Comparison of ENCODE assay signal across 8 mouse cellular contexts in genomic region chr3:37271209-37271608, GRCm38 (mm10). TPM values are rescaled to one million over a fixed set of nuclear protein-coding genes. Genes with fewer than 3 reads are reported as not detected.
DNase-seq lines count a peak whose midpoint lies in the region; ATAC-seq lines count a peak whose summit lies in the region.

No protein-coding gene starts in this region.

- H3K36me3 ChIP-seq in neural tube, embryonic 14.5 days (ENCODE audit: control insufficient read depth, insufficient read depth, low read length), result no peaks in the 10 kb centered on the region

- no peak overlapping the region for H3K4me2 ChIP-seq in neural tube, embryonic 14.5 days (ENCODE audit: low read depth, low read length)

- H3K27me3 ChIP-seq in neural tube, embryonic 14.5 days (ENCODE audit: control insufficient read depth, insufficient read depth, low read length), result no peaks in the 10 kb centered on the region

- intact Hi-C loops in heart, postnatal 14 days (cut with DNase I), result no loop called here
- intact Hi-C loops in left cerebral cortex, postnatal 10 days (cut with DNase I), result loop anchor here (5.0 kb wide), 1 partner anchor 54 kb away; no protein-coding TSS in a partner anchor

- H3K4me3 ChIP-seq in neural tube, embryonic 14.5 days (ENCODE audit: low read depth, low read length), result no peak overlapping the region

- ATAC-seq in neural tube, embryonic 14.5 days (ENCODE audit: low read depth), result peak; percentile 49; the same call in 1 of the 2 replicates

- WGBS in neural tube, embryonic 14.5 days, result 10% methylated on average over 1 of the region's 1 CpGs

- DNase-seq in ovary, postnatal 14 days (ENCODE audit: low spot score), result peak; percentile 18
- no peak for DNase-seq in ovary, postnatal 10 days (ENCODE audit: low spot score)
- DNase-seq in ZHBTc4 (ENCODE audit: low read depth, low spot score), result peak; percentile 61
- peak; percentile 71 for DNase-seq in embryo, embryonic 10 days (ENCODE audit: low spot score)
- DNase-seq in heart, postnatal 14 days, result peak; percentile 35 to 65
- peak; percentile 19 to 55 for DNase-seq in left cerebral cortex, postnatal 10 days (ENCODE audit: extremely low spot score in 1 of 2, low spot score in 2 of 2)
- DNase-seq in yolk sac, embryonic 10.5 days (ENCODE audit: low spot score), result no peak

- H3K27ac ChIP-seq in neural tube, embryonic 14.5 days (ENCODE audit: low read depth, low read length), result no peak overlapping the region

- H3K4me1 ChIP-seq in neural tube, embryonic 14.5 days (ENCODE audit: control insufficient read depth, insufficient read depth, low read length), result no peaks in the 10 kb centered on the region

- H3K9me3 ChIP-seq in neural tube, embryonic 14.5 days (ENCODE audit: control insufficient read depth, low read length), result no peaks in the 10 kb centered on the region

- H3K9ac ChIP-seq in neural tube, embryonic 14.5 days (replicated peaks; ENCODE audit: low read depth, low read length), result no peak overlapping the region

RNA-seq across cellular contexts. Expression of gene Il21, which starts 38.8 kb away (rescaled TPM):
- total RNA-seq in heart, postnatal 14 days (2021), result not detected
- not detected for total RNA-seq in left cerebral cortex, postnatal 10 days (2021)
- polyA plus RNA-seq in neural tube, embryonic 14.5 days (2014; fragmentation: Nextera tagmentation; extraction: Ambion mirVana), result not detected in 2 replicates

RNA-seq across cellular contexts. Expression of gene Bbs12, which starts 41.1 kb away (rescaled TPM):
- 1 to 10 TPM; 1.2 to 1.5 TPM for total RNA-seq in heart, postnatal 14 days (2021)
- total RNA-seq in left cerebral cortex, postnatal 10 days (2021), result 1 to 10 TPM; 4.0 to 4.5 TPM
- polyA plus RNA-seq in neural tube, embryonic 14.5 days (2014; fragmentation: Nextera tagmentation; extraction: Ambion mirVana), result 4.7 and 5.7 TPM in 2 replicates

RNA-seq across cellular contexts. Expression of gene Cetn4, which starts 41.3 kb away (rescaled TPM):
- total RNA-seq in heart, postnatal 14 days (2021), result under 1 TPM; 0.76 to 0.79 TPM
- total RNA-seq in left cerebral cortex, postnatal 10 days (2021), result 1 to 10 TPM; 4.1 to 4.8 TPM
- polyA plus RNA-seq in neural tube, embryonic 14.5 days (2014; fragmentation: Nextera tagmentation; extraction: Ambion mirVana), result 0.98 and 2.6 TPM in 2 replicates

Comparison
In these comparisons a context has a peak if more than half of its experiments do, and no peak if none do; other contexts are left out.
1. DNase-seq: peak in ovary, postnatal 14 days (single experiment), ZHBTc4 (single experiment), embryo, embryonic 10 days (single experiment), heart, postnatal 14 days (2 of 2) and left cerebral cortex, postnatal 10 days (2 of 2); none in ovary, postnatal 10 days (single experiment) and yolk sac, embryonic 10.5 days (single experiment).